Mouse (Mus musculus) hindbrain, embryonic 15.5 days (tissue): Measurements from ENCODE around the gene Mcoln1. TPM values are rescaled to one million over a fixed set of nuclear protein-coding genes. Genes with fewer than 3 reads are reported as not detected.

Experiments used
- ATAC-seq: fragments of 200-750 bp; cut with Nextera tagmentation; 2 replicates; pipeline ENCODE4 v1.8.0; 2017; ENCODE audit warnings: low read depth, moderate number of reproducible peaks, moderate TSS enrichment; ENCODE audit not compliant: low FRiP score
- H3K27ac ChIP-seq: fragments of 300-500 bp; sonication (generic); replicated peaks from 2 replicates; pipeline ENCODE4 v1.5.1; 2015; ENCODE audit warnings: mild to moderate bottlenecking, inconsistent platforms
- H3K27me3 ChIP-seq: fragments of 300-500 bp; sonication (generic); 2 replicates; pipeline ENCODE4 v1.6.1; 2015; ENCODE audit warnings: control low read depth, inconsistent platforms
- H3K36me3 ChIP-seq: fragments of 300-500 bp; sonication (generic); 2 replicates; pipeline ENCODE4 v1.6.1; 2015; ENCODE audit warnings: control low read depth, inconsistent platforms
- H3K4me1 ChIP-seq: fragments of 300-500 bp; sonication (generic); replicated peaks from 2 replicates; pipeline ENCODE4 v1.6.1; 2015; ENCODE audit warnings: control low read depth, inconsistent platforms
- H3K4me2 ChIP-seq: fragments of 300-500 bp; sonication (generic); 2 replicates; pipeline ENCODE4 v1.6.1; 2015; ENCODE audit warnings: moderate library complexity, mild to moderate bottlenecking, inconsistent platforms
- H3K4me3 ChIP-seq: fragments of 300-500 bp; sonication (generic); 2 replicates; pipeline ENCODE4 v1.5.1; 2015; ENCODE audit warnings: mild to moderate bottlenecking, inconsistent platforms
- H3K9ac ChIP-seq: fragments of 300-500 bp; sonication (generic); 2 replicates; pipeline ENCODE4 v1.6.1; 2015; ENCODE audit warnings: inconsistent platforms
- H3K9me3 ChIP-seq: fragments of 300-500 bp; sonication (generic); 2 replicates; pipeline ENCODE4 v1.6.1; 2016; ENCODE audit warnings: control low read depth, inconsistent platforms
- WGBS: fragments of 180-500 bp; shearing (Covaris S2); methylation state at CpG from one replicate; pipeline ENCODE4 v1.1.7; 2015; 5-methylcytosine and 5-hydroxymethylcytosine counted together
- polyA plus RNA-seq: library from polyadenylated mRNA; unstranded; fragments of >200 nt; fragmentation: Nextera tagmentation; extraction: Ambion mirVana; gene quantifications from 2 replicates; pipeline ENCODE4 v1.2.1, GENCODE M21; 2015

Mcoln1 gene
- polyA plus RNA-seq, 1 experiment from 2014 or later = 125 TPM

- H3K36me3 ChIP-seq = peaks cover 66% of the 10 kb centered on the region
- H3K27me3 ChIP-seq = no peaks in the 10 kb centered on the region
- ATAC-seq = no peak
- H3K4me1 ChIP-seq = no peaks in the 10 kb centered on the region
- no peak overlapping the region for H3K4me2 ChIP-seq
- H3K4me3 ChIP-seq = no peak overlapping the region
- no peak overlapping the region for H3K9ac ChIP-seq
- 94% methylated on average over 26 of the region's 26 CpGs for WGBS
- no peaks in the 10 kb centered on the region for H3K9me3 ChIP-seq
- no peak overlapping the region for H3K27ac ChIP-seq
These were observed 37.4 kb downstream of the Mcoln1 start for GRCm38 (mm10) chr8:3537666-3538065.

- Histone ChIP-seq H3K4me3 (no peak overlapping the region), H3K9me3 (no peaks in the 10 kb centered on the region), H3K27me3 (no peaks in the 10 kb centered on the region), H3K27ac (no peak overlapping the region), H3K4me1 (no peaks in the 10 kb centered on the region), H3K36me3 (peaks cover 77% of the 10 kb centered on the region), H3K9ac (no peak overlapping the region), H3K4me2 (no peak overlapping the region)
- no peak for ATAC-seq
- WGBS = 93% methylated on average over 7 of the region's 7 CpGs
These were observed 38.9 kb downstream of the Mcoln1 start for GRCm38 (mm10) chr8:3539146-3539545.

- Histone ChIP-seq H3K4me3 (no peak overlapping the region), H3K36me3 (peaks cover 86% of the 10 kb centered on the region), H3K4me2 (no peak overlapping the region), H3K27me3 (no peaks in the 10 kb centered on the region), H3K27ac (no peak overlapping the region), H3K9ac (no peak overlapping the region), H3K4me1 (no peaks in the 10 kb centered on the region), H3K9me3 (no peaks in the 10 kb centered on the region)
- WGBS = 87% methylated on average over 4 of the region's 4 CpGs
- ATAC-seq = no peak
These were observed 39.8 kb downstream of the Mcoln1 start for GRCm38 (mm10) chr8:3540076-3540475.

GRCm38 (mm10) chr8:3546511-3546910 lies 46.3 kb downstream of the Mcoln1 start:
- H3K36me3 ChIP-seq = peaks cover 39% of the 10 kb centered on the region
- H3K27me3 ChIP-seq = no peaks in the 10 kb centered on the region
- no peak overlapping the region for H3K4me3 ChIP-seq
- no peak overlapping the region for H3K4me2 ChIP-seq
- no peak overlapping the region for H3K27ac ChIP-seq
- 88% methylated on average over 2 of the region's 2 CpGs for WGBS
- H3K4me1 ChIP-seq = no peaks in the 10 kb centered on the region
- H3K9me3 ChIP-seq = no peaks in the 10 kb centered on the region
- H3K9ac ChIP-seq = no peak overlapping the region
- ATAC-seq = no peak

- no peak overlapping the region for H3K9ac ChIP-seq
- no peaks in the 10 kb centered on the region for H3K4me1 ChIP-seq
- no peak overlapping the region for H3K27ac ChIP-seq
- no peak for ATAC-seq
- H3K27me3 ChIP-seq = no peaks in the 10 kb centered on the region
- no peak overlapping the region for H3K4me3 ChIP-seq
- H3K4me2 ChIP-seq = no peak overlapping the region
- no peaks in the 10 kb centered on the region for H3K36me3 ChIP-seq
- H3K9me3 ChIP-seq = no peaks in the 10 kb centered on the region
- 90% methylated on average over 1 of the region's 1 CpGs for WGBS
These were observed 52.0 kb downstream of the Mcoln1 start for GRCm38 (mm10) chr8:3552240-3552639.

- H3K9ac ChIP-seq = no peak overlapping the region
- H3K27me3 ChIP-seq = no peaks in the 10 kb centered on the region
- H3K9me3 ChIP-seq = no peaks in the 10 kb centered on the region
- H3K4me1 ChIP-seq = no peaks in the 10 kb centered on the region
- WGBS = 56% methylated on average over 4 of the region's 4 CpGs
- H3K4me2 ChIP-seq = no peak overlapping the region
- no peak overlapping the region for H3K27ac ChIP-seq
- ATAC-seq = peak; percentile 94
- no peak overlapping the region for H3K4me3 ChIP-seq
- no peaks in the 10 kb centered on the region for H3K36me3 ChIP-seq
These were observed 55.9 kb downstream of the Mcoln1 start for GRCm38 (mm10) chr8:3556114-3556513.

Other genes with a start within 250 kb of the Mcoln1 start
- 52.5 and 55.9 TPM in 2 replicates for gene Insr, start 220.8 kb upstream of the Mcoln1 start, polyA plus RNA-seq
- not detected in 2 replicates for gene A430078G23Rik, start 147.0 kb upstream of the Mcoln1 start, polyA plus RNA-seq
- gene Arhgef18, start 107.5 kb upstream of the Mcoln1 start, polyA plus RNA-seq = 10.3 and 11.5 TPM in 2 replicates
- gene Pex11g, start 32.8 kb upstream of the Mcoln1 start, polyA plus RNA-seq = 4.3 and 4.5 TPM in 2 replicates
- gene Tex45, start 29.6 kb upstream of the Mcoln1 start, polyA plus RNA-seq = 0.30 and 0.39 TPM in 2 replicates
- gene Zfp358, start 7.3 kb upstream of the Mcoln1 start, polyA plus RNA-seq = 64.9 and 72.1 TPM in 2 replicates
- 45.2 and 47.6 TPM in 2 replicates for gene Pnpla6, start 14.9 kb downstream of the Mcoln1 start, polyA plus RNA-seq
- gene C330021F23Rik, start 67.5 kb downstream of the Mcoln1 start, polyA plus RNA-seq = 0.54 and 0.66 TPM in 2 replicates
- 43.3 and 51.7 TPM in 2 replicates for gene Camsap3, start 86.8 kb downstream of the Mcoln1 start, polyA plus RNA-seq
- gene Xab2, start 120.9 kb downstream of the Mcoln1 start, polyA plus RNA-seq = 46.3 and 49.9 TPM in 2 replicates
- gene Pet100, start 121.1 kb downstream of the Mcoln1 start, polyA plus RNA-seq = 83.4 and 97.2 TPM in 2 replicates
- gene Pcp2, start 125.1 kb downstream of the Mcoln1 start, polyA plus RNA-seq = 9.5 and 22.9 TPM in 2 replicates
- gene Stxbp2, start 130.5 kb downstream of the Mcoln1 start, polyA plus RNA-seq = 38.0 and 45.3 TPM in 2 replicates
- gene Retn, start 155.3 kb downstream of the Mcoln1 start, polyA plus RNA-seq = 0.42 and 0.78 TPM in 2 replicates
- gene Mcemp1, start 165.3 kb downstream of the Mcoln1 start, polyA plus RNA-seq = 0.10 and 0.13 TPM in 2 replicates
- gene Fcor, start 171.9 kb downstream of the Mcoln1 start, polyA plus RNA-seq = 23.7 and 24.9 TPM in 2 replicates
- 60.2 and 62.3 TPM in 2 replicates for gene Trappc5, start 175.8 kb downstream of the Mcoln1 start, polyA plus RNA-seq
- 0.13 and 0.34 TPM in 2 replicates for gene Fcer2a, start 193.7 kb downstream of the Mcoln1 start, polyA plus RNA-seq
- 0.16 TPM in 1 of 2 replicates, not detected in the other for gene Clec4g, start 220.2 kb downstream of the Mcoln1 start, polyA plus RNA-seq
- gene Cd209a, start 248.5 kb downstream of the Mcoln1 start, polyA plus RNA-seq = 0.12 TPM in 1 of 2 replicates, not detected in the other